Mouse (Mus musculus): ENCODE results near the gene Jade3. TPM values are rescaled to one million over a fixed set of nuclear protein-coding genes. Genes with fewer than 3 reads are reported as not detected.
"Not testable (repeated sequence)": the region's sequence is repeated elsewhere in the genome, so short reads cannot be mapped to it uniquely, and the experiment has no call there.

Jade3 gene
- polyA plus RNA-seq (2015; fragmentation: Nextera tagmentation; extraction: Ambion mirVana) = 5.3 and 6.3 TPM in 2 replicates

- Histone ChIP-seq H3K4me2 (ENCODE audit: low read length) (peak within 1 kb of the TSS; percentile 64), H3K4me3 (ENCODE audit: low read depth, low read length) (peak within 1 kb of the TSS; percentile 62), H3K9me3 (replicated peaks; ENCODE audit: control insufficient read depth, low read length, poor library complexity, severe bottlenecking) (no peaks in the 10 kb centered on the region), H3K27me3 (ENCODE audit: control insufficient read depth, insufficient read depth, low read depth, low read length) (no peaks in the 10 kb centered on the region), H3K27ac (ENCODE audit: low read length) (peak within 1 kb of the TSS; percentile 87), H3K36me3 (ENCODE audit: control insufficient read depth, insufficient read depth, low read length) (no peaks in the 10 kb centered on the region), H3K9ac (ENCODE audit: low read depth, low read length) (peak within 1 kb of the TSS; percentile 67), H3K4me1 (ENCODE audit: control insufficient read depth, insufficient read depth, low read length) (peaks cover 4% of the 10 kb centered on the region)
- WGBS = 18% methylated on average over 28 of the region's 67 CpGs
- peak; percentile 97 for ATAC-seq
Observed at GRCm38 (mm10) chrX:20425140-20425838, at the start of gene Jade3. Jade3 (plus strand) TSS chrX:20425688.

- no peaks in the 10 kb centered on the region for H3K9me3 ChIP-seq (replicated peaks; ENCODE audit: control insufficient read depth, low read length, poor library complexity, severe bottlenecking)
- no peaks in the 10 kb centered on the region for H3K27me3 ChIP-seq (ENCODE audit: control insufficient read depth, insufficient read depth, low read depth, low read length)
- no peaks in the 10 kb centered on the region for H3K36me3 ChIP-seq (ENCODE audit: control insufficient read depth, insufficient read depth, low read length)
- H3K4me3 ChIP-seq (ENCODE audit: low read depth, low read length) = no peak overlapping the region
- no peak overlapping the region for H3K27ac ChIP-seq (ENCODE audit: low read length)
- no peaks in the 10 kb centered on the region for H3K4me1 ChIP-seq (ENCODE audit: control insufficient read depth, insufficient read depth, low read length)
- WGBS = 78% methylated on average over 7 of the region's 7 CpGs
- no peak for ATAC-seq
- no peak overlapping the region for H3K4me2 ChIP-seq (ENCODE audit: low read length)
- no peak overlapping the region for H3K9ac ChIP-seq (ENCODE audit: low read depth, low read length)
Observed at GRCm38 (mm10) chrX:20379347-20380014, 46.0 kb upstream of the Jade3 start.

GRCm38 (mm10) chrX:20382260-20382659 lies 43.2 kb upstream of the Jade3 start:
- no peak overlapping the region for H3K4me3 ChIP-seq (ENCODE audit: low read depth, low read length)
- H3K27me3 ChIP-seq (ENCODE audit: control insufficient read depth, insufficient read depth, low read depth, low read length) = no peaks in the 10 kb centered on the region
- H3K27ac ChIP-seq (ENCODE audit: low read length) = no peak overlapping the region
- WGBS = 91% methylated on average over 6 of the region's 6 CpGs
- no peaks in the 10 kb centered on the region for H3K9me3 ChIP-seq (replicated peaks; ENCODE audit: control insufficient read depth, low read length, poor library complexity, severe bottlenecking)
- no peak for ATAC-seq
- H3K9ac ChIP-seq (ENCODE audit: low read depth, low read length) = no peak overlapping the region
- no peaks in the 10 kb centered on the region for H3K4me1 ChIP-seq (ENCODE audit: control insufficient read depth, insufficient read depth, low read length)
- no peak overlapping the region for H3K4me2 ChIP-seq (ENCODE audit: low read length)
- H3K36me3 ChIP-seq (ENCODE audit: control insufficient read depth, insufficient read depth, low read length) = no peaks in the 10 kb centered on the region

GRCm38 (mm10) chrX:20387006-20387405 lies 38.5 kb upstream of the Jade3 start:
- no peak overlapping the region for H3K9ac ChIP-seq (ENCODE audit: low read depth, low read length)
- 75% methylated on average over 3 of the region's 3 CpGs for WGBS
- no peak for ATAC-seq
- H3K4me1 ChIP-seq (ENCODE audit: control insufficient read depth, insufficient read depth, low read length) = no peaks in the 10 kb centered on the region
- no peaks in the 10 kb centered on the region for H3K27me3 ChIP-seq (ENCODE audit: control insufficient read depth, insufficient read depth, low read depth, low read length)
- H3K36me3 ChIP-seq (ENCODE audit: control insufficient read depth, insufficient read depth, low read length) = no peaks in the 10 kb centered on the region
- no peak overlapping the region for H3K27ac ChIP-seq (ENCODE audit: low read length)
- H3K9me3 ChIP-seq (replicated peaks; ENCODE audit: control insufficient read depth, low read length, poor library complexity, severe bottlenecking) = no peaks in the 10 kb centered on the region
- no peak overlapping the region for H3K4me3 ChIP-seq (ENCODE audit: low read depth, low read length)
- no peak overlapping the region for H3K4me2 ChIP-seq (ENCODE audit: low read length)

GRCm38 (mm10) chrX:20391964-20392363 lies 33.5 kb upstream of the Jade3 start:
- ATAC-seq; H3K27ac ChIP-seq (ENCODE audit: low read length); H3K4me3 ChIP-seq (ENCODE audit: low read depth, low read length); H3K9me3 ChIP-seq (replicated peaks; ENCODE audit: control insufficient read depth, low read length, poor library complexity, severe bottlenecking); H3K27me3 ChIP-seq (ENCODE audit: control insufficient read depth, insufficient read depth, low read depth, low read length); H3K4me2 ChIP-seq (ENCODE audit: low read length); H3K4me1 ChIP-seq (ENCODE audit: control insufficient read depth, insufficient read depth, low read length); H3K36me3 ChIP-seq (ENCODE audit: control insufficient read depth, insufficient read depth, low read length); H3K9ac ChIP-seq (ENCODE audit: low read depth, low read length): not testable (repeated sequence)
- 89% methylated on average over 9 of the region's 9 CpGs for WGBS

GRCm38 (mm10) chrX:20392942-20393341 lies 32.5 kb upstream of the Jade3 start:
- H3K4me3 ChIP-seq (ENCODE audit: low read depth, low read length) = no peak overlapping the region
- H3K27me3 ChIP-seq (ENCODE audit: control insufficient read depth, insufficient read depth, low read depth, low read length) = no peaks in the 10 kb centered on the region
- no peak overlapping the region for H3K9ac ChIP-seq (ENCODE audit: low read depth, low read length)
- H3K9me3 ChIP-seq (replicated peaks; ENCODE audit: control insufficient read depth, low read length, poor library complexity, severe bottlenecking) = no peaks in the 10 kb centered on the region
- H3K4me1 ChIP-seq (ENCODE audit: control insufficient read depth, insufficient read depth, low read length) = no peaks in the 10 kb centered on the region
- no peak overlapping the region for H3K4me2 ChIP-seq (ENCODE audit: low read length)
- no peaks in the 10 kb centered on the region for H3K36me3 ChIP-seq (ENCODE audit: control insufficient read depth, insufficient read depth, low read length)
- H3K27ac ChIP-seq (ENCODE audit: low read length) = no peak overlapping the region
- no peak for ATAC-seq
- WGBS = 85% methylated on average over 3 of the region's 3 CpGs

GRCm38 (mm10) chrX:20404068-20404467 lies 21.4 kb upstream of the Jade3 start:
- Histone ChIP-seq H3K4me2 (ENCODE audit: low read length) (no peak overlapping the region), H3K9me3 (replicated peaks; ENCODE audit: control insufficient read depth, low read length, poor library complexity, severe bottlenecking) (no peaks in the 10 kb centered on the region), H3K27ac (ENCODE audit: low read length) (no peak overlapping the region), H3K4me1 (ENCODE audit: control insufficient read depth, insufficient read depth, low read length) (no peaks in the 10 kb centered on the region), H3K36me3 (ENCODE audit: control insufficient read depth, insufficient read depth, low read length) (no peaks in the 10 kb centered on the region), H3K27me3 (ENCODE audit: control insufficient read depth, insufficient read depth, low read depth, low read length) (no peaks in the 10 kb centered on the region), H3K9ac (ENCODE audit: low read depth, low read length) (no peak overlapping the region), H3K4me3 (ENCODE audit: low read depth, low read length) (no peak overlapping the region)
- WGBS = 84% methylated on average over 4 of the region's 4 CpGs
- ATAC-seq = no peak

GRCm38 (mm10) chrX:20406909-20407308 lies 18.6 kb upstream of the Jade3 start:
- WGBS = 100% methylated on average over 2 of the region's 2 CpGs
- no peak for ATAC-seq
- Histone ChIP-seq H3K36me3 (ENCODE audit: control insufficient read depth, insufficient read depth, low read length) (no peaks in the 10 kb centered on the region), H3K9me3 (replicated peaks; ENCODE audit: control insufficient read depth, low read length, poor library complexity, severe bottlenecking) (no peaks in the 10 kb centered on the region), H3K9ac (ENCODE audit: low read depth, low read length) (no peak overlapping the region), H3K4me2 (ENCODE audit: low read length) (no peak overlapping the region), H3K27me3 (ENCODE audit: control insufficient read depth, insufficient read depth, low read depth, low read length) (no peaks in the 10 kb centered on the region), H3K27ac (ENCODE audit: low read length) (no peak overlapping the region), H3K4me1 (ENCODE audit: control insufficient read depth, insufficient read depth, low read length) (no peaks in the 10 kb centered on the region), H3K4me3 (ENCODE audit: low read depth, low read length) (no peak overlapping the region)

GRCm38 (mm10) chrX:20407676-20408075 lies 17.8 kb upstream of the Jade3 start:
- no peak overlapping the region for H3K27ac ChIP-seq (ENCODE audit: low read length)
- WGBS = 66% methylated on average over 2 of the region's 2 CpGs
- ATAC-seq = no peak

More at GRCm38 (mm10) chrX:20407676-20408075, 17.8 kb upstream of the Jade3 start:
- no peaks in the 10 kb centered on the region for H3K27me3 ChIP-seq (ENCODE audit: control insufficient read depth, insufficient read depth, low read depth, low read length)
- no peaks in the 10 kb centered on the region for H3K9me3 ChIP-seq (replicated peaks; ENCODE audit: control insufficient read depth, low read length, poor library complexity, severe bottlenecking)
- H3K4me1 ChIP-seq (ENCODE audit: control insufficient read depth, insufficient read depth, low read length) = no peaks in the 10 kb centered on the region
- H3K4me2 ChIP-seq (ENCODE audit: low read length) = no peak overlapping the region
- no peak overlapping the region for H3K4me3 ChIP-seq (ENCODE audit: low read depth, low read length)
- no peak overlapping the region for H3K9ac ChIP-seq (ENCODE audit: low read depth, low read length)
- H3K36me3 ChIP-seq (ENCODE audit: control insufficient read depth, insufficient read depth, low read length) = no peaks in the 10 kb centered on the region

Measured in midbrain, embryonic 16.5 days (tissue).